In the genomic region with DNA sequence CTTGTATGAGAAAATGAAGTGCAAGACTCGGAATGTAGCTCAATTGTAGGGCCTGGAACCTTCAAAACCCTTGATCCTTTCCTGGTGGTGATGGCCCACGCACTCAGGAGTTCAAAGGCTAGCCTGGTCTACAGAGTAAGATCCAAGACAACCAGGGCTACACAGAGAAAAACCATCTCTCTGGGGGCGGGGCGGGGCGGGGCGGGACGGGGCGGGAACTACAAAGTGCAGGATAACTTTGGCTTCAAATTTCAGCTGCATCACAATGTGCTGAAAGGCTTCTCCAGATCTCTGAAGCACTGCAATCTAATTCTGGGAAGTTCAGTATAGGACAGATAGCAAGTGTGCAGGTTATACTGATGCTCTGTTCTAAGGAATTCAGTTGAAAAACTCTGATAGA, we compare ENCODE assay signal across 12 mouse cellular contexts. TPM values are rescaled to one million over a fixed set of nuclear protein-coding genes. Genes with fewer than 3 reads are reported as not detected.
DNase-seq lines count a peak whose midpoint lies in the region; ATAC-seq lines count a peak whose summit lies in the region.
"Had no signal": no experiment of that assay in that cellular context is flagged by ENCODE, and none has a peak within 500 bp of the region (broad histone marks: within the 10 kb centered on the region; RNA-seq: fewer than 3 reads in every experiment).

No protein-coding gene starts in this region.

- H3K79me2 ChIP-seq in macrophage (ENCODE audit: inconsistent target), result no peaks in the 10 kb centered on the region

- DNase-seq in heart, adult 8-10 months (ENCODE audit: low spot score), result no peak
- no peak for DNase-seq in midbrain, embryonic 10.5 days (ENCODE audit: low spot score)
- DNase-seq in embryonic facial prominence, embryonic 10.5 days (ENCODE audit: low spot score), result peak; percentile 29
- DNase-seq in lung, postnatal 14 days, result no peak
- DNase-seq in kidney, postnatal 25 days, result no peak
- DNase-seq: gastrocnemius, postnatal 25 days; right cerebral cortex, postnatal 25 days had no signal

- 12% methylated on average over 8 of the region's 8 CpGs for WGBS in heart, embryonic 11.5 days (ENCODE audit: insufficient replicate concordance)
- WGBS in midbrain, embryonic 10.5 days, result 19% methylated on average over 8 of the region's 8 CpGs
- WGBS in midbrain, embryonic 13.5 days, result 17% methylated on average over 8 of the region's 8 CpGs
- WGBS in embryonic facial prominence, embryonic 10.5 days, result 15% methylated on average over 8 of the region's 8 CpGs
- WGBS in macrophage (ENCODE audit: missing documents), result 54% methylated on average over 6 of the region's 8 CpGs

- H3K4me2 ChIP-seq in heart, embryonic 11.5 days, result peak overlapping the region; percentile 27
- H3K4me2 ChIP-seq in midbrain, embryonic 13.5 days (replicated peaks), result no peak overlapping the region

- no peak overlapping the region for H3K4me3 ChIP-seq in heart, embryonic 11.5 days (ENCODE audit: low read depth, low read length)
- peak overlapping the region; percentile 14; the same call in 1 of the 2 replicates for H3K4me3 ChIP-seq in midbrain, embryonic 10.5 days
- H3K4me3 ChIP-seq in midbrain, embryonic 13.5 days (replicated peaks), result no peak overlapping the region
- H3K4me3 ChIP-seq in embryonic facial prominence, embryonic 10.5 days, result no peak overlapping the region
- no peak overlapping the region for H3K4me3 ChIP-seq in macrophage (ENCODE audit: inconsistent target)

- no peaks in the 10 kb centered on the region for H3K9me3 ChIP-seq in heart, embryonic 11.5 days (replicated peaks; ENCODE audit: control insufficient read depth, low read length)
- H3K9me3 ChIP-seq in midbrain, embryonic 10.5 days (replicated peaks), result no peaks in the 10 kb centered on the region
- no peaks in the 10 kb centered on the region for H3K9me3 ChIP-seq in midbrain, embryonic 13.5 days
- H3K9me3 ChIP-seq in embryonic facial prominence, embryonic 10.5 days, result no peaks in the 10 kb centered on the region
- H3K9me3 ChIP-seq: neural tube, embryonic 13.5 days had no signal

- H3K9ac ChIP-seq in heart, embryonic 11.5 days (ENCODE audit: low read depth, low read length), result no peak overlapping the region
- H3K9ac ChIP-seq in midbrain, embryonic 13.5 days (replicated peaks), result no peak overlapping the region

- no peak overlapping the region for H3K27ac ChIP-seq in heart, embryonic 11.5 days (ENCODE audit: low read depth, low read length)
- H3K27ac ChIP-seq in midbrain, embryonic 10.5 days (replicated peaks), result no peak overlapping the region
- H3K27ac ChIP-seq in midbrain, embryonic 13.5 days, result no peak overlapping the region
- H3K27ac ChIP-seq in embryonic facial prominence, embryonic 10.5 days (replicated peaks), result no peak overlapping the region
- peak overlapping the region; percentile 29; the same call in 1 of the 2 replicates for H3K27ac ChIP-seq in macrophage

- no peaks in the 10 kb centered on the region for H3K27me3 ChIP-seq in heart, embryonic 11.5 days (ENCODE audit: control insufficient read depth, insufficient read depth, low read length)
- no peaks in the 10 kb centered on the region for H3K27me3 ChIP-seq in midbrain, embryonic 10.5 days (ENCODE audit: low read depth, poor library complexity, severe bottlenecking)
- no peaks in the 10 kb centered on the region for H3K27me3 ChIP-seq in midbrain, embryonic 13.5 days
- H3K27me3 ChIP-seq in embryonic facial prominence, embryonic 10.5 days (replicated peaks; ENCODE audit: low read depth, poor library complexity, severe bottlenecking), result no peaks in the 10 kb centered on the region
- H3K27me3 ChIP-seq: neural tube, embryonic 13.5 days had no signal

- peaks cover 4% of the 10 kb centered on the region for H3K4me1 ChIP-seq in heart, embryonic 11.5 days (ENCODE audit: control insufficient read depth, insufficient read depth, low read length)
- H3K4me1 ChIP-seq in midbrain, embryonic 10.5 days, result peaks cover 20% of the 10 kb centered on the region
- H3K4me1 ChIP-seq in midbrain, embryonic 13.5 days (replicated peaks), result peaks cover 12% of the 10 kb centered on the region
- H3K4me1 ChIP-seq in embryonic facial prominence, embryonic 10.5 days, result peaks cover 21% of the 10 kb centered on the region

- H3K36me3 ChIP-seq in heart, embryonic 11.5 days (ENCODE audit: control insufficient read depth, insufficient read depth, low read length), result no peaks in the 10 kb centered on the region; the same call in 1 of the 2 replicates
- H3K36me3 ChIP-seq in midbrain, embryonic 10.5 days, result peaks cover 14% of the 10 kb centered on the region
- H3K36me3 ChIP-seq in midbrain, embryonic 13.5 days, result peaks cover 4% of the 10 kb centered on the region; the same call in 1 of the 2 replicates
- peaks cover 10% of the 10 kb centered on the region for H3K36me3 ChIP-seq in embryonic facial prominence, embryonic 10.5 days (replicated peaks)
- no peaks in the 10 kb centered on the region for H3K36me3 ChIP-seq in macrophage (ENCODE audit: inconsistent target)
- H3K36me3 ChIP-seq: neural tube, embryonic 13.5 days had no signal

- no peak for ATAC-seq in heart, embryonic 11.5 days (replicated peaks; ENCODE audit: insufficient number of reproducible peaks, low FRiP score, low TSS enrichment)
- no peak for ATAC-seq in midbrain, embryonic 13.5 days
- ATAC-seq: hindbrain, embryonic 16.5 days had no signal

RNA-seq across cellular contexts. Expression of gene Gtf3c6, which starts 1.6 kb away (rescaled TPM):
- 91.9 and 105 TPM in 2 replicates for polyA plus RNA-seq in heart, embryonic 11.5 days (2014; fragmentation: Nextera tagmentation; extraction: Ambion mirVana)
- total RNA-seq in heart, adult 8-10 months (2022), result 10 to 100 TPM; 24.7 to 31.0 (median 25.1) TPM
- 127 and 140 TPM in 2 replicates for polyA plus RNA-seq in midbrain, embryonic 10.5 days (2016; fragmentation: Nextera tagmentation; extraction: Ambion mirVana)
- polyA plus RNA-seq in midbrain, embryonic 13.5 days (2015; fragmentation: Nextera tagmentation; extraction: Ambion mirVana), result 109 and 113 TPM in 2 replicates
- 171 and 172 TPM in 2 replicates for polyA plus RNA-seq in embryonic facial prominence, embryonic 10.5 days (2016; fragmentation: Nextera tagmentation; extraction: Ambion mirVana)
- 10 to 100 TPM in 12 of 26 experiments, 1 to 10 TPM in 14; 2.0 to 22.6 (median 8.2) TPM for total RNA-seq in macrophage (2018; cell fraction: chromatin; rRNA removed)
- total RNA-seq in macrophage (2018; cell fraction: cytosol; rRNA removed), result 10 to 100 TPM; 18.4 to 41.7 (median 31.5) TPM
- total RNA-seq in macrophage (2018; cell fraction: nucleus; rRNA removed), result 10 to 100 TPM in 14 of 26 experiments, 1 to 10 TPM in 12; 3.2 to 31.0 (median 10.3) TPM
- polyA plus RNA-seq in macrophage (2018), result 30.1 to 131 TPM (median 49.8 TPM) in 3 replicates

RNA-seq across cellular contexts. Expression of gene Rpf2, which starts 12.7 kb away (rescaled TPM):
- 44.1 and 54.0 TPM in 2 replicates for polyA plus RNA-seq in heart, embryonic 11.5 days (2014; fragmentation: Nextera tagmentation; extraction: Ambion mirVana)
- 10 to 100 TPM; 10.4 to 15.2 (median 11.7) TPM for total RNA-seq in heart, adult 8-10 months (2022)
- polyA plus RNA-seq in midbrain, embryonic 10.5 days (2016; fragmentation: Nextera tagmentation; extraction: Ambion mirVana), result 83.5 and 91.9 TPM in 2 replicates
- polyA plus RNA-seq in midbrain, embryonic 13.5 days (2015; fragmentation: Nextera tagmentation; extraction: Ambion mirVana), result 73.9 and 79.2 TPM in 2 replicates
- 79.1 and 89.3 TPM in 2 replicates for polyA plus RNA-seq in embryonic facial prominence, embryonic 10.5 days (2016; fragmentation: Nextera tagmentation; extraction: Ambion mirVana)
- 10 to 100 TPM in 7 of 26 experiments, 1 to 10 TPM in 19; 2.2 to 14.4 (median 7.6) TPM for total RNA-seq in macrophage (2018; cell fraction: chromatin; rRNA removed)
- 10 to 100 TPM in 25 of 26 experiments, 1 to 10 TPM in 1; 8.5 to 30.6 (median 23.3) TPM for total RNA-seq in macrophage (2018; cell fraction: cytosol; rRNA removed)
- total RNA-seq in macrophage (2018; cell fraction: nucleus; rRNA removed), result 10 to 100 TPM in 8 of 26 experiments, 1 to 10 TPM in 18; 2.6 to 19.8 (median 7.4) TPM
- polyA plus RNA-seq in macrophage (2018), result 15.7 to 56.1 TPM (median 40.4 TPM) in 3 replicates

RNA-seq across cellular contexts. Expression of gene Amd1, which starts 42.4 kb away (rescaled TPM):
- polyA plus RNA-seq in heart, embryonic 11.5 days (2014; fragmentation: Nextera tagmentation; extraction: Ambion mirVana), result 64.6 and 68.3 TPM in 2 replicates
- total RNA-seq in heart, adult 8-10 months (2022), result 100 to 1,000 TPM in 3 of 4 experiments, 10 to 100 TPM in 1; 87.6 to 131 (median 118) TPM
- polyA plus RNA-seq in midbrain, embryonic 10.5 days (2016; fragmentation: Nextera tagmentation; extraction: Ambion mirVana), result 73.2 and 85.1 TPM in 2 replicates
- 40.4 and 40.8 TPM in 2 replicates for polyA plus RNA-seq in midbrain, embryonic 13.5 days (2015; fragmentation: Nextera tagmentation; extraction: Ambion mirVana)
- 86.8 and 91.6 TPM in 2 replicates for polyA plus RNA-seq in embryonic facial prominence, embryonic 10.5 days (2016; fragmentation: Nextera tagmentation; extraction: Ambion mirVana)
- 10 to 100 TPM in 21 of 26 experiments, 1 to 10 TPM in 5; 7.0 to 52.8 (median 22.2) TPM for total RNA-seq in macrophage (2018; cell fraction: chromatin; rRNA removed)
- 10 to 100 TPM; 27.3 to 55.4 (median 42.0) TPM for total RNA-seq in macrophage (2018; cell fraction: cytosol; rRNA removed)
- total RNA-seq in macrophage (2018; cell fraction: nucleus; rRNA removed), result 10 to 100 TPM; 14.4 to 59.7 (median 29.2) TPM
- polyA plus RNA-seq in macrophage (2018), result 35.2 to 73.4 TPM (median 38.5 TPM) in 3 replicates
